Mouse (Mus musculus): ENCODE data around the gene A530064D06Rik. TPM values are rescaled to one million over a fixed set of nuclear protein-coding genes. Genes with fewer than 3 reads are reported as not detected.
A peak's percentile ranks its signal among the peaks of the same experiment; 100 is the strongest.

Gene A530064D06Rik
- polyA plus RNA-seq, 1 experiment from 2014 or later = 0.48 TPM

GRCm38 (mm10) chr17:48099312-48099711 is 67.8 kb downstream of the A530064D06Rik start:
- Histone ChIP-seq H3K4me3 (replicated peaks; ENCODE audit: low read length) (no peak overlapping the region), H3K4me1 (ENCODE audit: control insufficient read depth, insufficient read depth, low read length) (peaks cover 28% of the 10 kb centered on the region), H3K36me3 (ENCODE audit: control insufficient read depth, insufficient read depth, low read length) (no peaks in the 10 kb centered on the region), H3K4me2 (ENCODE audit: low read depth, low read length) (0 out of 2 replicates have a peak overlapping the region, but pooled peaks have one; percentile 68), H3K27me3 (ENCODE audit: control insufficient read depth, insufficient read depth, low read length) (peaks cover 50% of the 10 kb centered on the region), H3K27ac (ENCODE audit: low read length) (no peak overlapping the region), H3K9ac (ENCODE audit: low read length) (no peak overlapping the region), H3K9me3 (replicated peaks; ENCODE audit: control insufficient read depth, low read length) (no peaks in the 10 kb centered on the region)
- no peak for ATAC-seq (ENCODE audit: insufficient read depth, low FRiP score)
- WGBS = 43% methylated on average over 11 of the region's 11 CpGs

Other genes starting within 250 kb of the A530064D06Rik start
- gene Foxp4, start 242.6 kb downstream of the A530064D06Rik start, polyA plus RNA-seq (2015; fragmentation: Nextera tagmentation; extraction: Ambion mirVana) = 10.5 and 13.9 TPM in 2 replicates
- gene 1700122O11Rik, start 129.0 kb downstream of the A530064D06Rik start, polyA plus RNA-seq (2015; fragmentation: Nextera tagmentation; extraction: Ambion mirVana) = not detected in 2 replicates
- not detected in 2 replicates for gene 1700067P10Rik, start 78.0 kb downstream of the A530064D06Rik start, polyA plus RNA-seq (2015; fragmentation: Nextera tagmentation; extraction: Ambion mirVana)
- gene 9830107B12Rik, start 21.0 kb downstream of the A530064D06Rik start, polyA plus RNA-seq (2015; fragmentation: Nextera tagmentation; extraction: Ambion mirVana) = 0.15 and 0.26 TPM in 2 replicates
- 0.10 and 0.48 TPM in 2 replicates for gene Trem1, start 65.5 kb upstream of the A530064D06Rik start, polyA plus RNA-seq (2015; fragmentation: Nextera tagmentation; extraction: Ambion mirVana)
- gene Trem3, start 80.5 kb upstream of the A530064D06Rik start, polyA plus RNA-seq (2015; fragmentation: Nextera tagmentation; extraction: Ambion mirVana) = 0.94 and 1.1 TPM in 2 replicates
- gene Treml4, start 97.0 kb upstream of the A530064D06Rik start, polyA plus RNA-seq (2015; fragmentation: Nextera tagmentation; extraction: Ambion mirVana) = 1.2 and 1.7 TPM in 2 replicates
- gene Treml2, start 132.2 kb upstream of the A530064D06Rik start, polyA plus RNA-seq (2015; fragmentation: Nextera tagmentation; extraction: Ambion mirVana) = 0.24 and 0.48 TPM in 2 replicates
- gene B430306N03Rik, start 148.9 kb upstream of the A530064D06Rik start, polyA plus RNA-seq (2015; fragmentation: Nextera tagmentation; extraction: Ambion mirVana) = 0.41 and 0.57 TPM in 2 replicates
- 2.3 and 3.5 TPM in 2 replicates for gene Trem2, start 179.1 kb upstream of the A530064D06Rik start, polyA plus RNA-seq (2015; fragmentation: Nextera tagmentation; extraction: Ambion mirVana)
- gene Treml1, start 192.6 kb upstream of the A530064D06Rik start, polyA plus RNA-seq (2015; fragmentation: Nextera tagmentation; extraction: Ambion mirVana) = 0.49 and 0.53 TPM in 2 replicates
- 11.3 and 12.4 TPM in 2 replicates for gene Nfya, start 242.6 kb upstream of the A530064D06Rik start, polyA plus RNA-seq (2015; fragmentation: Nextera tagmentation; extraction: Ambion mirVana)
- 54.4 and 54.5 TPM in 2 replicates for gene Oard1, start 242.7 kb upstream of the A530064D06Rik start, polyA plus RNA-seq (2015; fragmentation: Nextera tagmentation; extraction: Ambion mirVana)